Comparison of ENCODE assay signal across 18 mouse cellular contexts in genomic region chr14:101001070-101001469, GRCm38 (mm10).
"Had no signal": no experiment of that assay in that cellular context is flagged by ENCODE, and none has a peak within 500 bp of the region (broad histone marks: within the 10 kb centered on the region; RNA-seq: fewer than 3 reads in every experiment).

No protein-coding gene starts in this region.

- DNase-seq: lung, adult 18-20 months; lung, embryonic 14.5 days; lung, postnatal 10 days; lung, postnatal 4 days; midbrain, embryonic 14.5 days; retina, postnatal 1 day; right cerebral cortex, adult 18-20 months; right cerebral cortex, postnatal 25 days; right cerebral cortex, postnatal 4 days; spleen, adult 18-20 months; thymus, adult 18-20 months; thymus, postnatal 14 days; thymus, postnatal 36 days had no signal

- ATAC-seq: midbrain, embryonic 16.5 days had no signal

- H3K9ac ChIP-seq: lung, embryonic 14.5 days; midbrain, embryonic 12.5 days; neural tube, embryonic 13.5 days; neural tube, embryonic 15.5 days had no signal

- H3K9me3 ChIP-seq: midbrain, embryonic 12.5 days; neural tube, embryonic 13.5 days; neural tube, embryonic 15.5 days had no signal

- H3K36me3 ChIP-seq: midbrain, embryonic 12.5 days; neural tube, embryonic 13.5 days; neural tube, embryonic 15.5 days had no signal

- H3K4me2 ChIP-seq: lung, embryonic 14.5 days; midbrain, embryonic 12.5 days; neural tube, embryonic 13.5 days; neural tube, embryonic 15.5 days had no signal

- H3K27me3 ChIP-seq: midbrain, embryonic 12.5 days; neural tube, embryonic 13.5 days; neural tube, embryonic 15.5 days had no signal

- H3K4me1 ChIP-seq: midbrain, embryonic 12.5 days; neural tube, embryonic 13.5 days; neural tube, embryonic 15.5 days had no signal

- H3K27ac ChIP-seq: midbrain, embryonic 12.5 days; neural tube, embryonic 13.5 days; neural tube, embryonic 15.5 days had no signal

- H3K4me3 ChIP-seq: midbrain, embryonic 12.5 days; myocyte; neural tube, embryonic 13.5 days; neural tube, embryonic 15.5 days had no signal
